Mouse (Mus musculus): ENCODE data around the gene Rmnd5a.

GRCm38 (mm10) chr6:71390496-71390895 lies 49.9 kb downstream of the Rmnd5a start:
- TF ChIP-seq POLR2A (IDR thresholded peaks at IDR 0.05; ENCODE audit: insufficient read depth, low read depth, low read length) (no peak), CTCF (IDR thresholded peaks at IDR 0.05; ENCODE audit: insufficient read depth, low read depth, low read length) (no peak)

Data from olfactory bulb, adult 2 months (tissue).